Comparison of ENCODE assay signal across 13 mouse cellular contexts in the genomic region with DNA sequence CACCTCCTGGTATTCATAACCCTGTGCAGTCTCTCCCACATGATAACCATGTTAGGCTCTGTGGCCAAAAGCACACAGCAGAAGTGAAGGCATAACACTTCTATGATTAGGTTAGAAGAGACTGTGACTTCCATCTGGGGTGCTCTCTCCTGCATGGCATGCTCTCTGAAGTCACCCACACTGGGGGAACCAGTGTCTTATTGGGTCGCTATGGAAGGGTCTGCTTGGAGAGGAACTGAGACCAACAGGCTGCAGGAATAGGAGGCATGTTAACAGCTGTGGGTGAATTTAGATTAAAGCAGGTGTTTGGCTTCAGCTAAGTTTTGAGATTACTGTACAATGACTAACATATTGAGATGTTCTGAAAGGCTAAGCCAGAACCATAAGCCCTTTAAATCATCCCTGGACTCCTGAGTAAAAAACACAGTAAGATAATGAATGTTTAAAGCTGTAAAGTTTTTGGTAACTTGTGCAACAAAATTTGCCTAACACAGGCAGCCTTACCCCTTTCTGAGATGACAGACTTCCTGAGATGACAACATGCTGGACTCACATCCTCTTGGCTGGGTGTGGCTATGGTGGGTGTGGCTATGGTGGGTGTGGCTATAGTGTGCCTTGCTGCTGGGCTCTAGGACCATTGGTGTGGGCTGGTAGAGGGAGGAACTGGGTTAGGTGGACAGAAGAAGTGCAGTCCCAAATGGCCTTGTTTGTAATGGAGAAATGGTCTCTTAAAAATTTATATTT. TPM values are rescaled to one million over a fixed set of nuclear protein-coding genes. Genes with fewer than 3 reads are reported as not detected.
DNase-seq lines count a peak whose midpoint lies in the region; ATAC-seq and TF ChIP-seq lines count a peak whose summit lies in the region.
"Had no signal": no experiment of that assay in that cellular context is flagged by ENCODE, and none has a peak within 500 bp of the region (broad histone marks: within the 10 kb centered on the region; RNA-seq: fewer than 3 reads in every experiment).

No protein-coding gene starts in this region.

- no peaks in the 10 kb centered on the region for H3K9me3 ChIP-seq in heart, embryonic 11.5 days (replicated peaks; ENCODE audit: control insufficient read depth, low read length)
- H3K9me3 ChIP-seq in hindbrain, embryonic 16.5 days (ENCODE audit: control insufficient read depth, low read length): no peaks in the 10 kb centered on the region
- H3K9me3 ChIP-seq: embryonic facial prominence, embryonic 10.5 days had no signal

- no peak overlapping the region for H3K9ac ChIP-seq in heart, embryonic 11.5 days (ENCODE audit: low read depth, low read length)
- no peak overlapping the region for H3K9ac ChIP-seq in hindbrain, embryonic 16.5 days (ENCODE audit: low read depth, low read length)

- peak; percentile 7 to 28 for DNase-seq in heart, postnatal 10 days
- peak; percentile 47 for DNase-seq in lung, postnatal 25 days (ENCODE audit: low spot score)
- DNase-seq in spleen, postnatal 4 days (ENCODE audit: low spot score in 2 of 2): peak; percentile 72 to 76
- no peak for DNase-seq in gastrocnemius, postnatal 10 days
- DNase-seq: adrenal gland, adult 8-10 months; right cerebral cortex, postnatal 14 days had no signal

- no peak overlapping the region for H3K4me2 ChIP-seq in heart, embryonic 11.5 days
- H3K4me2 ChIP-seq in hindbrain, embryonic 16.5 days (ENCODE audit: low read length): no peak overlapping the region

- ATAC-seq in heart, embryonic 11.5 days (replicated peaks; ENCODE audit: insufficient number of reproducible peaks, low FRiP score, low TSS enrichment): no peak
- no peak for ATAC-seq in hindbrain, embryonic 16.5 days
- no peak for ATAC-seq in erythroid progenitor cell, adult 5-6 weeks (replicated peaks; ENCODE audit: low FRiP score, poor library complexity, severe bottlenecking)

- no peaks in the 10 kb centered on the region for H3K4me1 ChIP-seq in heart, embryonic 11.5 days (ENCODE audit: control insufficient read depth, insufficient read depth, low read length)
- H3K4me1 ChIP-seq in bone marrow, adult 2 months (ENCODE audit: control insufficient read depth, insufficient read depth, low read length): peaks cover 5% of the 10 kb centered on the region
- no peaks in the 10 kb centered on the region for H3K4me1 ChIP-seq in hindbrain, embryonic 16.5 days (ENCODE audit: control insufficient read depth, insufficient read depth, low read depth, low read length)
- H3K4me1 ChIP-seq: embryonic facial prominence, embryonic 10.5 days had no signal

- H3K36me3 ChIP-seq in heart, embryonic 11.5 days (ENCODE audit: control insufficient read depth, insufficient read depth, low read length): no peaks in the 10 kb centered on the region
- H3K36me3 ChIP-seq in hindbrain, embryonic 16.5 days (ENCODE audit: control insufficient read depth, insufficient read depth, low read length): no peaks in the 10 kb centered on the region; the same call in 1 of the 2 replicates
- H3K36me3 ChIP-seq: embryonic facial prominence, embryonic 10.5 days had no signal

- 59% methylated on average over 1 of the region's 1 CpGs for WGBS in heart, embryonic 11.5 days (ENCODE audit: insufficient replicate concordance)
- WGBS in bone marrow, adult 2 months: 27% methylated on average over 1 of the region's 1 CpGs
- 86% methylated on average over 1 of the region's 1 CpGs for WGBS in hindbrain, embryonic 16.5 days

- TF ChIP-seq POLR2A in bone marrow, adult 2 months (IDR thresholded peaks at IDR 0.05; ENCODE audit: borderline replicate concordance, control insufficient read depth, low read depth, low read length): no peak

- no peak overlapping the region for H3K4me3 ChIP-seq in heart, embryonic 11.5 days (ENCODE audit: low read depth, low read length)
- no peak overlapping the region for H3K4me3 ChIP-seq in bone marrow, adult 2 months (replicated peaks; ENCODE audit: control insufficient read depth, low read depth, low read length)
- no peak overlapping the region for H3K4me3 ChIP-seq in hindbrain, embryonic 16.5 days (ENCODE audit: low read length)
- H3K4me3 ChIP-seq: embryonic facial prominence, embryonic 10.5 days had no signal

- intact Hi-C loops in heart, postnatal 10 days (cut with DNase I): no loop called here

- no peak for TF ChIP-seq CTCF in bone marrow, adult 2 months (IDR thresholded peaks at IDR 0.05; ENCODE audit: control insufficient read depth, insufficient read depth, low read length)

- no peaks in the 10 kb centered on the region for H3K27me3 ChIP-seq in heart, embryonic 11.5 days (ENCODE audit: control insufficient read depth, insufficient read depth, low read length)
- no peaks in the 10 kb centered on the region for H3K27me3 ChIP-seq in hindbrain, embryonic 16.5 days (replicated peaks; ENCODE audit: control insufficient read depth, insufficient read depth, low read length)

- no peak overlapping the region for H3K27ac ChIP-seq in heart, embryonic 11.5 days (ENCODE audit: low read depth, low read length)
- peak overlapping the region; percentile 62 for H3K27ac ChIP-seq in bone marrow, adult 2 months (ENCODE audit: control insufficient read depth, insufficient read depth, low read depth, low read length, poor library complexity)
- no peak overlapping the region for H3K27ac ChIP-seq in hindbrain, embryonic 16.5 days (ENCODE audit: low read depth, low read length)
- H3K27ac ChIP-seq: embryonic facial prominence, embryonic 10.5 days; kidney, postnatal 0 days had no signal

RNA-seq across cellular contexts. Expression of a gene that starts 29.6 kb away (rescaled TPM):
- not detected for total RNA-seq in heart, postnatal 10 days (2021)
- 0.07 and 0.15 TPM in 2 replicates for polyA plus RNA-seq in heart, embryonic 11.5 days (2014; fragmentation: Nextera tagmentation; extraction: Ambion mirVana)
- polyA plus RNA-seq in bone marrow, adult 2 months (2011; ENCODE audit: insufficient read depth, insufficient read length, low replicate concordance, missing spikeins): not detected in 2 replicates
- polyA plus RNA-seq in hindbrain, embryonic 16.5 days (2015; fragmentation: Nextera tagmentation; extraction: Ambion mirVana): 181 and 198 TPM in 2 replicates
- not detected in 2 replicates for total RNA-seq in erythroid progenitor cell, adult 5-6 weeks (2015; ENCODE audit: low replicate concordance)
- total RNA-seq in erythroid progenitor cell, adult 5-6 weeks (2017; ENCODE audit: low replicate concordance): not detected in 2 replicates
- total RNA-seq in gastrocnemius, postnatal 10 days (2021): under 1 TPM in 1 of 2 experiments, not detected in 1; 0.20 TPM
- polyA plus RNA-seq: heart, postnatal 0 days had no signal

RNA-seq across cellular contexts. Expression of a gene that starts 53.4 kb away (rescaled TPM):
- 10 to 100 TPM; 33.8 to 37.3 TPM for total RNA-seq in heart, postnatal 10 days (2021)
- 13.7 and 15.5 TPM in 2 replicates for polyA plus RNA-seq in heart, embryonic 11.5 days (2014; fragmentation: Nextera tagmentation; extraction: Ambion mirVana)
- 7.4 and 12.4 TPM in 2 replicates for polyA plus RNA-seq in bone marrow, adult 2 months (2011; ENCODE audit: insufficient read depth, insufficient read length, low replicate concordance, missing spikeins)
- 25.9 and 27.3 TPM in 2 replicates for polyA plus RNA-seq in hindbrain, embryonic 16.5 days (2015; fragmentation: Nextera tagmentation; extraction: Ambion mirVana)
- total RNA-seq in erythroid progenitor cell, adult 5-6 weeks (2015; ENCODE audit: low replicate concordance): 3.6 and 10.1 TPM in 2 replicates
- total RNA-seq in erythroid progenitor cell, adult 5-6 weeks (2017; ENCODE audit: low replicate concordance): 0.13 TPM in 1 of 2 replicates, not detected in the other
- 1 to 10 TPM; 8.2 to 9.0 TPM for total RNA-seq in gastrocnemius, postnatal 10 days (2021)
